Mouse (Mus musculus): ENCODE data around the gene Slc35b4.

The Slc35b4 gene

GRCm38 (mm10) chr6:34129261-34129660 lies 47.6 kb downstream of the Slc35b4 start:
- no peak for DNase-seq (ENCODE audit: low spot score)

DNA sequence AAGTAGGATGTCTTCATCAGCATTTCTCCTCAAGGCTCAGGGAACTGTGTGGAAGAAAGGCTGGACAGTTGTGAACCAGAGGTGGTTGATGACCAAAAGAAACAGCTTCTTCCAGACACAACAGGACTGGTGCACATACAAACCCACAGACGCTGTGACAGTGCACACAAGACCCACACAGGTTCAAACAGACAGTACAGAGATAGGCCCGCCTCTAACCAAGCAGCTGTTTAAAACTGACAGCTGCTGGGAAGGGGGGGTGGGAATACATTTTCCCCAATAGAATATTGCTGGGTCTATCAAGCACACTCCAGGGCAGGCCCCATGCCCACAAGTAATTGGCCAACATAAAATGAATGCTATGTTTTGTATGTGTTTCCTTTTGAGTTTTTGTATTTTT lies 52.5 kb downstream of the Slc35b4 start:
- no peak for DNase-seq (ENCODE audit: low spot score)

GRCm38 (mm10) chr6:34116838-34117478 lies 60.0 kb downstream of the Slc35b4 start:
- DNase-seq (ENCODE audit: low spot score) = no peak

DNA sequence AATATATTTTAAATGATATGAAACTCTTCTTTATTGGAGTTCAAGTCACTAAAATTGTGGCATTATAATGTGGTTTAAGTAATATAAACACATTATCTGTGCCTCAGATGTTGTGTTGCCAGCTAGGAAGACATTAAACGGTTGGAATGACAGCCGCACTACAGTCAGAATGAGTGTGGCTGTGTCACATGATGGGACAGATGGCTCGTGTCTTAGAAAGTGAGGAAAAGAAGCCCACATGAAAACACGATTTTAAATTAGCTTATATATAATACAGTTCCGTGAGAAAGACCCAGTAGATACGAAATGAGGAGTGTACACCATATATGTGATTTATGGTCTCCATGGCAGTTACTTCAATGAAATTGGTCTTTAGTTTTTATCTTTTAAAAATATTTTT lies 65.5 kb downstream of the Slc35b4 start:
- no peak for DNase-seq (ENCODE audit: low spot score)

DNA sequence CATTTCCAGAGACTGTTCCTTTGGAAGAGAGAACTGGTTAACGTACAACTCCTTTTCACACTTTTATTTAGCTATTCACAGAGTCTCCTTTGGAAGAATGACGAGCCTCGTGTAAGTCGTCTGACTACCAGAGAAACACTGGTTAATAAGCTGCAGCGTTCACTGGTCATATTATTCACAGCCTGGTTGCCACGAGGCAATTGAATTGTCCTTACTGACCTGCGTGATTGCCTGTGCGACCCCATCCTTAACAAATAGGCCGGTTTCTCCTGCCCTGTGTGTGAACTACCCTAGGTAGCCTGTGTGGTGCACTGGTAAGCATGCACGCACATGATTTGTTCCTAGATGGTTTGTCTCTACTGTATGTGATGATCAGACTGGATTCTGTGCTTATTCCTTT lies 66.3 kb downstream of the Slc35b4 start:
- DNase-seq (ENCODE audit: low spot score) = no peak
